Mouse (Mus musculus) B cell, adult (primary cell): Measurements from ENCODE around the gene Rfc3. TPM values are rescaled to one million over a fixed set of nuclear protein-coding genes. Genes with fewer than 3 reads are reported as not detected.

Experiments used
- total RNA-seq: library from RNA; stranded (reverse); gene quantifications from 4 replicates; pipeline ENCODE4 v1.2.4, GENCODE M21; 2023; ENCODE audit not compliant: inconsistent age

The Rfc3 gene
- 31.4 to 38.7 TPM (median 33.6 TPM) in 4 replicates for total RNA-seq

DNA sequence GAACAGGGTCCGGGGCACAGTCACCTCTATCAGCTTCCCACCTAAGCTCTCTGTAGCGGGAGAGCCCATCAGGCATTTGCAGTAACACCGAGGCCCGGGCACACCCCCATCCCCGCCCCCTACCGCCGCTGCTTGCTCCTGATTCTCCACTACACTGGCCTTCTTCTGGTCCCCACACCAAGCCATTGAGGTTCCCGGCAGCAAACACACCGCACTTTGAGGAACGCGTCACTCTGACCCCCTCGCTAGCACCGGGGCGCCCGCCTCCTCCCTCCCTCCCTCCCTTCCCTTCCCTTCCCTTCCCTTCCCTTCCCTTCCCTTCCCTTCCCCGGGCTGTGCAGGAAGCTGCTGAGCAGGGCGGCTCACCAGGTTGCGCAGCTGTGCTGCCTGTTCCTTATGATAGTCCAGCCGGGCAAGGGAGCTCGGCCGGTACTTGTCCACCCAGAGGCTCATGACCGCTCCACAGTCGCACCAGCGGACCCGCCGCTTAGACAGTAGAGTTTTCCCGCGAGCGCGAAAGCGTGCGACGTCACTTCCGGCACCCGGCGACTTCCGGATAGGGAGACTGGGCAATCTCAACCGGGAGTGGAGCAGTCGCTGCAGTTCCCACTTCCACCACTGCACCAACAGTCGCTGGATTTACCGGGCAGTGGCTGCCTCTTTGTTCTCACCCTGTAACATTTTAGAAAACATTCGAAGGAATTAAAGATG lies at the start of gene Rfc3:
Gene Rfc3, minus strand, starts transcription at position 543 of the 711 bp plus-strand sequence.

DNA sequence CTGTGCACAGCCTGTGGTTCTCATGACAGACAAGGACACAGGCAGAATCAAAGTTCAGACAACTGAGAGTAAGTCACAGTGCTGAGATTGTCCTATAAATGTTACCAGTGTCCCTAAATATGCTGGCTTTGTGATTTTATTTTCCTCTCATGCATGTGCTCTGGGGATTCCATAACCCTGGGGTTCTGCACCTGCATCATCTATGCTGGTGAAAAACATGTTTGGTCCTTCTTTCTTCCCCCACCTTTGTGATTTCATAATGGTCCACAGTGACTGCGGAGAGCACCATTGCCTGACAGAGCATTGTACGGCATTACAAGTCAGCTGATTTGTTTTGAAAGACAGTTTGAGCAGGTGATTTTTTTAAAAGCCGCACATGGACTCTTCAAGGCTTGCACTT lies 45.1 kb downstream of the Rfc3 start, which contains the start of gene Vmn2r18:
Gene Vmn2r18, minus strand, starts transcription at position 101 of the 400 bp plus-strand sequence.

Other genes with a start within 250 kb of the Rfc3 start
- gene Gm42906, start 223.1 kb downstream of the Rfc3 start, total RNA-seq = not detected in 4 replicates
- gene Vmn2r18, start 45.2 kb downstream of the Rfc3 start, total RNA-seq = not detected in 4 replicates